Mouse (Mus musculus) cerebellum, adult 2 months (tissue): ENCODE data around the gene Fez1.

ENCODE experiments used
- CTCF ChIP-seq: fragments of 200-500 bp; IDR thresholded peaks from 2 replicates; pipeline ENCODE4 v1.5.1; 2011; ENCODE audit warnings: low read depth, mild to moderate bottlenecking, control low read depth, low read length, moderate library complexity, borderline replicate concordance; ENCODE audit not compliant: insufficient read depth
- POLR2A ChIP-seq: fragments of 200-500 bp; IDR thresholded peaks from 2 replicates; pipeline ENCODE4 v1.6.1; 2011; ENCODE audit warnings: low read length, control low read depth, borderline replicate concordance; ENCODE audit not compliant: insufficient read depth

GRCm38 (mm10) chr9:36895009-36895693 lies 73.5 kb downstream of the Fez1 start:
- TF ChIP-seq POLR2A (no peak), CTCF (peak; percentile 85)
